Mouse (Mus musculus) urinary bladder, postnatal 10 days (tissue): ENCODE results near the gene 1700069L16Rik.

Experiments used
- DNase-seq: peaks from one replicate; pipeline ENCODE4 v3.0.0; 2022; ENCODE audit warnings: low spot score

Gene 1700069L16Rik

GRCm38 (mm10) chr5:113690069-113690548 lies 34.5 kb downstream of the 1700069L16Rik start:
- no peak for DNase-seq

- no peak for DNase-seq
Observed at GRCm38 (mm10) chr5:113687514-113687913, 37.1 kb downstream of the 1700069L16Rik start.

GRCm38 (mm10) chr5:113685471-113685870 lies 39.1 kb downstream of the 1700069L16Rik start:
- no peak for DNase-seq

GRCm38 (mm10) chr5:113683246-113683645 lies 41.3 kb downstream of the 1700069L16Rik start:
- no peak for DNase-seq

- DNase-seq, result no peak
Observed at GRCm38 (mm10) chr5:113682472-113682871, 42.1 kb downstream of the 1700069L16Rik start.

- no peak for DNase-seq
Observed at GRCm38 (mm10) chr5:113681219-113681618, 43.4 kb downstream of the 1700069L16Rik start.

GRCm38 (mm10) chr5:113679509-113679908 lies 45.1 kb downstream of the 1700069L16Rik start:
- DNase-seq, result no peak

- DNase-seq, result no peak
Observed at GRCm38 (mm10) chr5:113678743-113679452, 45.7 kb downstream of the 1700069L16Rik start.

- no peak for DNase-seq
Observed at GRCm38 (mm10) chr5:113677541-113677940, 47.0 kb downstream of the 1700069L16Rik start.

- DNase-seq, result no peak
Observed at GRCm38 (mm10) chr5:113674851-113675250, 49.7 kb downstream of the 1700069L16Rik start.

GRCm38 (mm10) chr5:113672456-113672855 lies 52.1 kb downstream of the 1700069L16Rik start:
- no peak for DNase-seq

- no peak for DNase-seq
Observed at GRCm38 (mm10) chr5:113670597-113670996, 54.0 kb downstream of the 1700069L16Rik start.

GRCm38 (mm10) chr5:113670110-113670509 lies 54.5 kb downstream of the 1700069L16Rik start:
- no peak for DNase-seq

- DNase-seq, result no peak
Observed at GRCm38 (mm10) chr5:113664629-113665195, 59.9 kb downstream of the 1700069L16Rik start.

GRCm38 (mm10) chr5:113664127-113664526 lies 60.4 kb downstream of the 1700069L16Rik start:
- no peak for DNase-seq

- no peak for DNase-seq
Observed at GRCm38 (mm10) chr5:113660872-113661271, 63.7 kb downstream of the 1700069L16Rik start.

GRCm38 (mm10) chr5:113654821-113655220 lies 69.8 kb downstream of the 1700069L16Rik start:
- no peak for DNase-seq

GRCm38 (mm10) chr5:113654206-113654605 lies 70.4 kb downstream of the 1700069L16Rik start:
- DNase-seq, result no peak

GRCm38 (mm10) chr5:113652215-113652614 lies 72.4 kb downstream of the 1700069L16Rik start:
- DNase-seq, result no peak

- DNase-seq, result no peak
Observed at GRCm38 (mm10) chr5:113650035-113650865, 74.3 kb downstream of the 1700069L16Rik start, which contains the start of gene Cmklr1. TSS of gene Cmklr1 (minus strand) at chr5:113650426.

GRCm38 (mm10) chr5:113648647-113649211 lies 75.8 kb downstream of the 1700069L16Rik start:
- no peak for DNase-seq

- DNase-seq, result no peak
Observed at GRCm38 (mm10) chr5:113647141-113647540, 77.4 kb downstream of the 1700069L16Rik start.
